Mouse (Mus musculus) lung, embryonic 14.5 days (tissue): ENCODE data around the gene Topors. TPM values are rescaled to one million over a fixed set of nuclear protein-coding genes. Genes with fewer than 3 reads are reported as not detected.

ENCODE experiments used
- ATAC-seq: fragments of 200-750 bp; cut with Nextera tagmentation; 2 replicates; pipeline ENCODE4 v1.8.0; 2017; ENCODE audit warnings: mild to moderate bottlenecking, moderate TSS enrichment, moderate library complexity; ENCODE audit not compliant: insufficient read depth
- DNase-seq: peaks from one replicate; pipeline ENCODE4 v3.0.0-alpha.2; 2015
- H3K27ac ChIP-seq: fragments of 300-500 bp; sonication (generic); 2 replicates; pipeline ENCODE4 v1.5.1; 2014; ENCODE audit warnings: low read depth, mild to moderate bottlenecking, moderate library complexity
- H3K27me3 ChIP-seq: fragments of 300-500 bp; sonication (generic); 2 replicates; pipeline ENCODE4 v1.6.1; 2014; ENCODE audit warnings: low read length, control low read depth; ENCODE audit not compliant: insufficient read depth
- H3K36me3 ChIP-seq: fragments of 300-500 bp; sonication (generic); 2 replicates; pipeline ENCODE4 v1.6.1; 2014; ENCODE audit warnings: control low read depth; ENCODE audit not compliant: insufficient read depth
- H3K4me1 ChIP-seq: fragments of 300-500 bp; sonication (generic); 2 replicates; pipeline ENCODE4 v1.6.1; 2014; ENCODE audit warnings: antibody characterized with exemption, control low read depth; ENCODE audit not compliant: insufficient read depth
- H3K4me2 ChIP-seq: fragments of 300-500 bp; sonication (generic); 2 replicates; pipeline ENCODE4 v1.6.1; 2014; ENCODE audit warnings: mild to moderate bottlenecking
- H3K4me3 ChIP-seq: fragments of 300-500 bp; sonication (generic); 2 replicates; pipeline ENCODE4 v1.5.1; 2014; ENCODE audit warnings: low read depth, low read length
- H3K9ac ChIP-seq: fragments of 300-500 bp; sonication (generic); 2 replicates; pipeline ENCODE4 v1.6.1; 2014
- H3K9me3 ChIP-seq: fragments of 300-500 bp; sonication (generic); 2 replicates; pipeline ENCODE4 v1.6.1; 2016; ENCODE audit warnings: low read depth, low read length, control low read depth
- CTCF ChIP-seq: IDR thresholded peaks from 2 replicates; pipeline ENCODE4 v1.5.1; 2016; ENCODE audit warnings: antibody characterized with exemption, low read depth
- WGBS: fragments of 180-500 bp; shearing (Covaris S2); extraction: QIAGEN DNeasy Blood & Tissue Kit; methylation state at CpG from one replicate; pipeline ENCODE4 v1.1.7; 2014; 5-methylcytosine and 5-hydroxymethylcytosine counted together
- polyA plus RNA-seq: library from polyadenylated mRNA; unstranded; fragments of >200 nt; fragmentation: Nextera tagmentation; extraction: Ambion mirVana; gene quantifications from 2 replicates; pipeline ENCODE4 v1.2.1, GENCODE M21; 2014

The Topors gene
- polyA plus RNA-seq, result 49.3 and 50.6 TPM in 2 replicates

GRCm38 (mm10) chr4:40269430-40270032 is at the start of gene Topors, which contains the start of gene Smim27:
Gene Topors (minus strand): TSS chr4:40269850.
Gene Smim27 (plus strand): TSS chr4:40269579.
- Histone ChIP-seq H3K36me3 (peaks cover 44% of the 10 kb centered on the region), H3K27ac (peak within 1 kb of the TSS; percentile 97), H3K9ac (peak within 1 kb of the TSS; percentile 83), H3K4me3 (peak within 1 kb of the TSS; percentile 67), H3K9me3 (no peaks in the 10 kb centered on the region), H3K27me3 (no peaks in the 10 kb centered on the region), H3K4me1 (0 out of 2 replicates have a peak, but pooled peaks cover 4% of the 10 kb centered on the region), H3K4me2 (peak within 1 kb of the TSS; percentile 94)
- ATAC-seq, result peak; percentile 96
- peak; percentile 98 for DNase-seq
- TF ChIP-seq CTCF, result no peak
- WGBS, result 0% methylated on average over 38 of the region's 38 CpGs

DNA sequence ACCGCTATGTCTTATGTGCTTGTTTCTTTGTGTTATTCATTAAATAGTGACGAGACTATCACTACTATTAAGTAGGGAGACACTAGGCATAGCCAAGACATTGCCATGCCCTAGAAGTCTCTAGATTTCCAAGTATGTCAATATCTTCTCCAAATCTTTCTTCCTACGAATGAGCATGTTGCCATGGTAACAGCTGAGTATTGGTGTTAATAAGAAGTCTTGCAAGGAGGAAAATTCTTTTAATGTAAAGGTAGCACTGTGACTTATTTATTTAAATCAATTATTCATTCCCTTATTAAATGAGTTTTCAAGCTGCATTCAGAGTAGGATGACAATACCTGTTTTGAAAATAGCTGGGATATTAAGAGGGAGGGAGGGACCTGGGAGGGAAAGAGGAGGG is 47.8 kb upstream of the Topors start:
- H3K27ac ChIP-seq, result no peak overlapping the region
- H3K36me3 ChIP-seq, result no peaks in the 10 kb centered on the region
- no peak for TF ChIP-seq CTCF
- no peak overlapping the region for H3K9ac ChIP-seq
- no peaks in the 10 kb centered on the region for H3K27me3 ChIP-seq
- no peak overlapping the region for H3K4me3 ChIP-seq
- no peaks in the 10 kb centered on the region for H3K4me1 ChIP-seq
- WGBS, result 67% methylated on average over 3 of the region's 3 CpGs
- DNase-seq (no peak), ATAC-seq (no peak)
- no peaks in the 10 kb centered on the region for H3K9me3 ChIP-seq
- no peak overlapping the region for H3K4me2 ChIP-seq

GRCm38 (mm10) chr4:40313026-40313425 is 43.4 kb upstream of the Topors start:
- Histone ChIP-seq H3K27ac (no peak overlapping the region), H3K4me3 (no peak overlapping the region), H3K4me1 (no peaks in the 10 kb centered on the region), H3K9ac (no peak overlapping the region), H3K36me3 (no peaks in the 10 kb centered on the region), H3K27me3 (no peaks in the 10 kb centered on the region), H3K4me2 (no peak overlapping the region), H3K9me3 (no peaks in the 10 kb centered on the region)
- DNase-seq, result no peak
- no peak for TF ChIP-seq CTCF
- 79% methylated on average over 6 of the region's 6 CpGs for WGBS
- no peak for ATAC-seq

DNA sequence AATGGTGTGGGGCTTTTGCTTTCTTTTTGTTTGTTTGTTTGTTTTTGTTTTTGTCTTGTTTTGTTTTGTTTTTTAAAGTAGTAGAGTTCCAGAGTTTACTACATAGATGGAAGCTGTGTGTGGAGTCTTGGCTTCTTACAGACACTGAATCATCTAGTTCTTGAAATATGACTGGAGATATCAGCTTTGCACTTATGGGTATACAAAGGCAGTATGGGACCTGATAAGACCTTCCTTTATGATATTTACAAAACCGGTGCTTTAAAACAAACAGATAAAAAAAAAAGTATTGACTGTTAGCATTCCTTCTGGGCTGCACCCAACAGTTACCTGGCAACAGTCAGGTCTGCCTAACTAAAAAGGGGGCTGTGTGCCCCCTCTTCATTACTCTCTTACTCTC is 42.6 kb upstream of the Topors start:
- 44% methylated on average over 1 of the region's 1 CpGs for WGBS
- no peak for DNase-seq
- no peaks in the 10 kb centered on the region for H3K9me3 ChIP-seq
- no peak for ATAC-seq
- H3K4me3 ChIP-seq, result no peak overlapping the region
- no peak overlapping the region for H3K9ac ChIP-seq
- H3K4me1 ChIP-seq, result no peaks in the 10 kb centered on the region
- H3K4me2 ChIP-seq, result no peak overlapping the region
- no peak for TF ChIP-seq CTCF
- no peaks in the 10 kb centered on the region for H3K27me3 ChIP-seq
- H3K36me3 ChIP-seq, result no peaks in the 10 kb centered on the region
- H3K27ac ChIP-seq, result no peak overlapping the region

DNA sequence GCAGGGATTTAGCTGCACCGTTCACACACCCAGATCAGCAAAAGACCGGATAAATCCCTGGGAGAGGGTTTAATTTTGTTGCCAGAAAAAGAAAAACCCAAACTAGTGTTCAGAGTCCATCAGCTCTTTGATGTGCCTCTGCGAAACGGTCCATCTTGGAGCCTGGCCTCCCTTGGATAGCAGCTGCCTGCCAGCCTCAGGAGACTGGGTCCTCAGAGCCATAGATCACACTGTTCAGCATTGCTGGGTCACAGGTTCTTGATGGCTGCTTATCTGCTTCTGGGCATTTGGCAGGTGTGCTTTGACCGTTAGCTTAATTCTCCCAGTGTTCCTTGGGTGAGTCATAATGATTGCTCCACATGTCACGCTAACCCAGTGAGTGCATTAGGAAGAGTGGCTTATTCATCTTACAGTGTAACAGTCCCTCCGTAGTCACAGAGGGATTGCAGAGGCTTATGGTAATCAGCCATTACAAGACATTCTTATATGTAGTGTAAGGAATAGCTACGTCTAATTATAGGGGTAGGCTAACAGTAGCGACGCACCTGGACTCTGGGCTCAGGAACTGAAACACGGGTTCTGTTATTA is 41.2 kb upstream of the Topors start:
- ATAC-seq (no peak), DNase-seq (no peak)
- H3K4me2 ChIP-seq, result no peak overlapping the region
- no peaks in the 10 kb centered on the region for H3K9me3 ChIP-seq
- no peaks in the 10 kb centered on the region for H3K36me3 ChIP-seq
- H3K4me1 ChIP-seq, result no peaks in the 10 kb centered on the region
- no peak for TF ChIP-seq CTCF
- no peak overlapping the region for H3K27ac ChIP-seq
- H3K9ac ChIP-seq, result no peak overlapping the region
- no peaks in the 10 kb centered on the region for H3K27me3 ChIP-seq
- WGBS, result 66% methylated on average over 11 of the region's 11 CpGs
- no peak overlapping the region for H3K4me3 ChIP-seq

- DNase-seq (no peak), ATAC-seq (no peak)
- no peaks in the 10 kb centered on the region for H3K9me3 ChIP-seq
- no peak overlapping the region for H3K27ac ChIP-seq
- H3K4me1 ChIP-seq, result no peaks in the 10 kb centered on the region
- no peak overlapping the region for H3K4me2 ChIP-seq
- no peak overlapping the region for H3K9ac ChIP-seq
- no peaks in the 10 kb centered on the region for H3K36me3 ChIP-seq
- TF ChIP-seq CTCF, result no peak
- H3K4me3 ChIP-seq, result no peak overlapping the region
- no peaks in the 10 kb centered on the region for H3K27me3 ChIP-seq
These were observed 40.0 kb upstream of the Topors start for GRCm38 (mm10) chr4:40309682-40310081.

DNA sequence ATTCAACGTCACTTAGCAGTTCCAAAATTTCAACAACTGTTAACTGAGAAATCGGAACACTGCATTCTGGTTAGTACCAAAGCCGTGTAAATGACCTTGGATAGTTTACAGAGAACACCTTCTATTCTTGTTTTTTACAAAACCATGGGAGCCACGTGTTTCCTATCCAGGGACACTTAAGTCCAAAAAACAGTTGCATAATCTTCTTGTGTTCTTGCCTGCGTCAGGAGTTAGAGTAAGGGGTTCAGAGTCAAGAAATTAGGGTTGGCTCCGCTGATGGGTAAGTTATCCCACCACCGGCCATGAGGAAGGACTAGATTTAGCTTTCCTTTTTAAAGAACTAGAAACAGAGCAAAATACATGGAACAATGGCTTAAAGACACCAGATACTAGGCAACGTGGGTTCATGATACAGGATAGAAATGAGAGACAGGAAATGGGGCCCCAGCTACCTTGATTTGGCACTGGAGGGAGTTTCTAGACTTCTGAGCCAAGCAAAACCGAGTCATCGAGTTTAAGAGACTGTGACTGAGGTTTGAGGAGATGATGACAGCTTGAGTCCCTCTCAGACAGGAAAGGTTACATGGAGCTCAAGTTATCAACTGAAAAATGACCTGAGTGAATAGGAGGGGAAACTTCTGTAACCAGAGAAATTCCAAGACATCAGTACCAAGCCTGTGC is 32.9 kb upstream of the Topors start:
- Histone ChIP-seq H3K9me3 (no peaks in the 10 kb centered on the region), H3K4me3 (no peak overlapping the region), H3K27me3 (no peaks in the 10 kb centered on the region), H3K36me3 (no peaks in the 10 kb centered on the region), H3K9ac (no peak overlapping the region), H3K4me1 (no peaks in the 10 kb centered on the region), H3K27ac (no peak overlapping the region), H3K4me2 (no peak overlapping the region)
- ATAC-seq, result no peak
- WGBS, result 71% methylated on average over 10 of the region's 10 CpGs
- TF ChIP-seq CTCF, result no peak
- DNase-seq, result no peak
